Mouse (Mus musculus) lung, embryonic 14.5 days (tissue): Measurements from ENCODE around the gene Slc39a9. TPM values are rescaled to one million over a fixed set of nuclear protein-coding genes. Genes with fewer than 3 reads are reported as not detected.

Experiments used
- ATAC-seq: fragments of 200-750 bp; cut with Nextera tagmentation; 2 replicates; pipeline ENCODE4 v1.8.0; 2017; ENCODE audit warnings: mild to moderate bottlenecking, moderate TSS enrichment, moderate library complexity; ENCODE audit not compliant: insufficient read depth
- DNase-seq: peaks from one replicate; pipeline ENCODE4 v3.0.0-alpha.2; 2015
- H3K27ac ChIP-seq: fragments of 300-500 bp; sonication (generic); 2 replicates; pipeline ENCODE4 v1.5.1; 2014; ENCODE audit warnings: low read depth, mild to moderate bottlenecking, moderate library complexity
- H3K27me3 ChIP-seq: fragments of 300-500 bp; sonication (generic); 2 replicates; pipeline ENCODE4 v1.6.1; 2014; ENCODE audit warnings: low read length, control low read depth; ENCODE audit not compliant: insufficient read depth
- H3K36me3 ChIP-seq: fragments of 300-500 bp; sonication (generic); 2 replicates; pipeline ENCODE4 v1.6.1; 2014; ENCODE audit warnings: control low read depth; ENCODE audit not compliant: insufficient read depth
- H3K4me1 ChIP-seq: fragments of 300-500 bp; sonication (generic); 2 replicates; pipeline ENCODE4 v1.6.1; 2014; ENCODE audit warnings: antibody characterized with exemption, control low read depth; ENCODE audit not compliant: insufficient read depth
- H3K4me2 ChIP-seq: fragments of 300-500 bp; sonication (generic); 2 replicates; pipeline ENCODE4 v1.6.1; 2014; ENCODE audit warnings: mild to moderate bottlenecking
- H3K4me3 ChIP-seq: fragments of 300-500 bp; sonication (generic); 2 replicates; pipeline ENCODE4 v1.5.1; 2014; ENCODE audit warnings: low read depth, low read length
- H3K9ac ChIP-seq: fragments of 300-500 bp; sonication (generic); 2 replicates; pipeline ENCODE4 v1.6.1; 2014
- H3K9me3 ChIP-seq: fragments of 300-500 bp; sonication (generic); 2 replicates; pipeline ENCODE4 v1.6.1; 2016; ENCODE audit warnings: low read depth, low read length, control low read depth
- CTCF ChIP-seq: IDR thresholded peaks from 2 replicates; pipeline ENCODE4 v1.5.1; 2016; ENCODE audit warnings: antibody characterized with exemption, low read depth
- WGBS: fragments of 180-500 bp; shearing (Covaris S2); extraction: QIAGEN DNeasy Blood & Tissue Kit; methylation state at CpG from one replicate; pipeline ENCODE4 v1.1.7; 2014; 5-methylcytosine and 5-hydroxymethylcytosine counted together
- polyA plus RNA-seq: library from polyadenylated mRNA; unstranded; fragments of >200 nt; fragmentation: Nextera tagmentation; extraction: Ambion mirVana; gene quantifications from 2 replicates; pipeline ENCODE4 v1.2.1, GENCODE M21; 2014

The Slc39a9 gene
- polyA plus RNA-seq, 1 experiment from 2014 or later: 33.9 TPM

DNA sequence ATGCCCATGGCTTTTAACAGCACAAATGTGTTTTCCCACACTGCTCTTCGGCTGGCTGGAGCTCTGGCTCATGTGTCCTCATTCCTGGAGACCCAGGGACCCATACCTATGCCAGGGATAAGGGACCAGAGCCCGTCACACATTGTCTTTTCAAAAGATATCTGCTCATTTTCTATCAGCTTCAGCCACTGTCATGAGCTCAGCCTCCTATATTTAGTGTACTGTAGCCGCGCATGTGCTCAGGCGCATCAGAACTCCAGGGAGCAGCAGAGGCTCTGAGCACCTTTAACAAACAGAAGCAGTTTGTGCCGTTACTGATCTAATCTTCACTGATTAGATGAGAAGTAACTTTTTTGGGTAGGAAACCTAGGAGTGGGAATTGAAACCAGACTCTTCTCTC lies 72.2 kb downstream of the Slc39a9 start:
- H3K4me3 ChIP-seq: no peak overlapping the region
- H3K4me2 ChIP-seq: no peak overlapping the region
- ATAC-seq (no peak), DNase-seq (no peak)
- no peak for TF ChIP-seq CTCF
- no peak overlapping the region for H3K9ac ChIP-seq
- no peaks in the 10 kb centered on the region for H3K36me3 ChIP-seq
- no peaks in the 10 kb centered on the region for H3K27me3 ChIP-seq
- H3K9me3 ChIP-seq: no peaks in the 10 kb centered on the region
- H3K27ac ChIP-seq: no peak overlapping the region
- no peaks in the 10 kb centered on the region for H3K4me1 ChIP-seq
- 62% methylated on average over 6 of the region's 6 CpGs for WGBS

DNA sequence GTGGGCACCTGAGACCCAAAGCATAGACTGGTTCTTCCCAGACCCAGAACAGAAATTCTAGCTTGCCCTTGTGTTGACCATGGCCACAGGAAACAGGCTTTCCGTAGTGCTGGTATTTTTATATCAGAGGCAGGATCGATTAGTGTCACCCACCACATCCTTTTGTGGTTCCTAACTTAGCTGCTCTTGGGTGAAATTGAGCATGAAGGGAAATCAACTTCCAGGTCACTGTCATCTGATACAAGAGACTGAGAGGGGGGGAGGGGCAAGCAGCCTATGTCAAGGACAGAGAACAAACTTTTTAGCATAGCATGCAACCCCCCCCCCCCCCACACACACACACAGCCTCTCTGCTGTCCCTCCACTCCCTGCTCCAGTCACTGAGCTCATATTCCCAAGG lies 75.5 kb downstream of the Slc39a9 start:
- TF ChIP-seq CTCF: no peak
- DNase-seq (no peak), ATAC-seq (no peak)
- Histone ChIP-seq H3K27me3 (no peaks in the 10 kb centered on the region), H3K9ac (no peak overlapping the region), H3K27ac (no peak overlapping the region), H3K4me2 (no peak overlapping the region), H3K36me3 (no peaks in the 10 kb centered on the region), H3K4me3 (no peak overlapping the region), H3K4me1 (no peaks in the 10 kb centered on the region), H3K9me3 (no peaks in the 10 kb centered on the region)
- WGBS: 67% methylated on average over 2 of the region's 2 CpGs

DNA sequence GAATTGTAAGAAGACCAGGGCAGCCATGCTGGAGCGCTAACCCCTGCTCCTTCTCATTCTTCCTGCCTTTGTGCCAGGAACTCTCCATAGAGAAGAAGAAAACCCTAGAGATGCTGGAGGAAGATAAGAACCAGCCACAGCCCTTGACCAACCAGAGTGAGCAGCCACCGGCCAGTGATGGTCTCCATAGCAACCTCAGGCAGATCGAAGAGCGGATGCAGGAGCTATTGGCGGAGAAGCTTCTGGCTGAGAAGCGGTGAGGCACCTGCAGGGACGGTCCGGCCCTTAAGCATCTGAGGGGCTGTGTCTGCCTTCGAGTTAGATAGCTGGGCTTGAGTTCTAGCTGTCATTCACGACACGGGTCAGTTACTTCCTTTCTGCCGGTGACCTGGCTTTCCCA lies 76.8 kb downstream of the Slc39a9 start:
- Histone ChIP-seq H3K4me1 (no peaks in the 10 kb centered on the region), H3K36me3 (no peaks in the 10 kb centered on the region), H3K9me3 (no peaks in the 10 kb centered on the region), H3K9ac (no peak overlapping the region), H3K4me3 (no peak overlapping the region), H3K27me3 (no peaks in the 10 kb centered on the region), H3K27ac (no peak overlapping the region), H3K4me2 (no peak overlapping the region)
- no peak for TF ChIP-seq CTCF
- DNase-seq: no peak
- no peak for ATAC-seq
- 71% methylated on average over 12 of the region's 12 CpGs for WGBS

DNA sequence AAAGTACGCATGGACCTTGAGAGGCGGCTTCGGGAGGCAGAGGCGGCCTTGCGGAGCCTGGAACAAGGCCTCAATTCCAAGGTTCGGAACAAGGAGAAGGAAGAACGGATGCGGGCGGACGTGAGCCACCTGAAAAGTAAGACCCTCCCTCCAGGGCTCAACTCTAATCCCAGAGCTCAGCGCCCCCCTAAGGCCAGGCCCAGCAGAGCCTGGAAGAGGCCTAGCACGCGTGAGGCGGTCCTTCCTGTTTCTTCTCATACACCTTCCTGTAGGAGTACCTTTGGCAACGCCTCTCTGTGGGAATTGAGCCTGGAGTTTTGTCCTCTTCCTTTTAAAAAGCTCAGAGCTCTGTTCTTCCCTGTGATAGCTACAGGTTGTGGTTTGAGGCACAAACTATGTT lies 77.8 kb downstream of the Slc39a9 start:
- Histone ChIP-seq H3K9ac (no peak overlapping the region), H3K4me2 (no peak overlapping the region), H3K4me3 (no peak overlapping the region), H3K4me1 (no peaks in the 10 kb centered on the region), H3K27ac (no peak overlapping the region), H3K27me3 (no peaks in the 10 kb centered on the region), H3K36me3 (no peaks in the 10 kb centered on the region), H3K9me3 (no peaks in the 10 kb centered on the region)
- no peak for ATAC-seq
- no peak for TF ChIP-seq CTCF
- WGBS: 81% methylated on average over 15 of the region's 15 CpGs
- no peak for DNase-seq

DNA sequence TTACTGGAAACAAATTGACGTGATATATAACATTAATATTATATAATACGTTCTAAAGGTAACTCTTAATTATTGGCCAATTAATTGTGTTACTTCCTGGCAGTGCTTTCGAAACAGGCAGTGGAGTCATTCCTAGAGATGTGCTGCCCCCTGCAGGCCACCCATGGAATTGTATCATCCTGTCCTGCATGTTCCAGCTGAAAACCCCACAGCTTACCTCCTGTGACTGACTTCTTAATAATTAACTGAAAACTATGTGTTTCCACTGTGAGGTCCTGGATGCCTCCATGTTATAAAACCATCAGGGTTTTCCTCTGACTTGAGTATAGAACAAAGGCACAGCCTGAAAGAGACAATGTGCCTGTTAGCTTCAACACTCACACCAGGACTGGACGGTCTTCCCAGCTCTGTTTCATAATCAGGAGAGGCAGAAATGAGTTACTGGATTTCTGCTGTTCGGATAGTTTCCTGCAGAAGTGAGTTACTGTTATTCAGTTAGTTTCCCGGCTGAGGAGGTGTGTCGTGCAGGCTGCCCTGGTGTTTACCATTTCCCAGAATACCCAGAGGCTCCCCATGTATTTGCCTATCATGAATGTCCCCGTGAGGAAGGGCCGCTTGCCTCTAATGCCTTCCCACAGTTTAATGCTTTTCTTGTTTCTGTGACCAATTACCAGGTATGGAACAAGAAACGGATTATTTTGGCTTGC lies 81.3 kb downstream of the Slc39a9 start:
- Histone ChIP-seq H3K9me3 (no peaks in the 10 kb centered on the region), H3K27me3 (no peaks in the 10 kb centered on the region), H3K36me3 (no peaks in the 10 kb centered on the region), H3K27ac (no peak overlapping the region), H3K4me2 (no peak overlapping the region), H3K9ac (0 out of 2 replicates have a peak overlapping the region, but pooled peaks have one; percentile 6), H3K4me3 (no peak overlapping the region), H3K4me1 (no peaks in the 10 kb centered on the region)
- WGBS: 21% methylated on average over 10 of the region's 10 CpGs
- DNase-seq (peak; percentile 89), ATAC-seq (no peak)
- TF ChIP-seq CTCF: peak; percentile 91

DNA sequence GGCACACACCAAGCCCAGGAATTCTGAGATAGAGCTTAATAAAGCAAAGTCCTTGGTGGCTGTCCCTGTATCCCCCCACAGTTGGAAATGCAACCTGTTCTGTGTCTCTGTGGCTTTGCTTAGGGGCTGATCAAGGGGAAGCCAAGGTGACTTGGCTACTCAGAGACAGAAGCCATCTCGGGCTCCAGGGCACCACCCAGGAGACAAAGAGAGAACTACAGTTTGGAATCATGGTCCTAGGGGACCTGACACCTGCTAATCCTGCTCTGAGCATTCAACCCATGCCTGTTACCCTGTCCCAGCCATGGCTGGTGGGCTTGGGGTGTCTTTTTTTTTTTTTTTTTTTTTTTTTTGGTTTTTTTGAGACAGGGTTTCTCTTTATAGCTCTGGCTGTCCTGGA lies 84.5 kb downstream of the Slc39a9 start:
- 4% methylated on average over 1 of the region's 1 CpGs for WGBS
- no peaks in the 10 kb centered on the region for H3K27me3 ChIP-seq
- ATAC-seq: no peak
- no peak overlapping the region for H3K4me2 ChIP-seq
- no peaks in the 10 kb centered on the region for H3K36me3 ChIP-seq
- no peaks in the 10 kb centered on the region for H3K9me3 ChIP-seq
- H3K27ac ChIP-seq: no peak overlapping the region
- no peak overlapping the region for H3K9ac ChIP-seq
- no peak for DNase-seq
- no peak for TF ChIP-seq CTCF
- H3K4me3 ChIP-seq: no peak overlapping the region
- no peaks in the 10 kb centered on the region for H3K4me1 ChIP-seq

DNA sequence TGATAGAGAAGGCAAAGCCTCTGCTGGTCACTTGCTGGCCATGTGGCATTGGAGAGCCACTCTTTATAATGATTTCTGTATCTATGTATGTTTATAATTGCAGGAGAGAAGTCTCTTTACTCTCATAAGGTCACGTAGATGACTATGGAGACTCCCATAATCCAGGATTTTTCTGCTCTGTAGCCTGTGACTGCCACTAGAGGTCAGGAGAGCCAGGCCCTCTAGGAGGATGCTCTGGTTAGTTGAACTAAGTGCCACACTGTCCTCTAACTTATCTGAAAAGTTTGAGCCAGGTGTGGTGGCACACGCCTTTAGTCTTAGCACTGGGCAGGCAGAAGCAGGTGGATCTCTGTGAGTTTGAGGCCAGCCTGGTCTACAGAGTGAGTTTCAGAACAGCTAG lies 85.1 kb downstream of the Slc39a9 start:
- Histone ChIP-seq H3K27ac (no peak overlapping the region), H3K36me3 (no peaks in the 10 kb centered on the region), H3K9me3 (no peaks in the 10 kb centered on the region), H3K4me2 (no peak overlapping the region), H3K4me3 (no peak overlapping the region), H3K9ac (no peak overlapping the region), H3K27me3 (no peaks in the 10 kb centered on the region), H3K4me1 (no peaks in the 10 kb centered on the region)
- peak; percentile 58 for TF ChIP-seq CTCF
- WGBS: 48% methylated on average over 2 of the region's 2 CpGs
- DNase-seq (peak; percentile 43), ATAC-seq (no peak)
